Mouse (Mus musculus) heart, postnatal 0 days (tissue): ENCODE measurements at regions not wholly inside any gene's neighbourhood (a gene's known extent, or its start where the extent isn't known, plus 50 kb on each side); places are given as distances from the start of the nearest gene placed in this dataset.

ENCODE experiments used
- CTCF ChIP-seq: IDR thresholded peaks from 2 replicates; pipeline ENCODE4 v1.5.1; 2016; ENCODE audit warnings: antibody characterized with exemption, control low read depth, low read depth
- EP300 ChIP-seq: IDR thresholded peaks from 2 replicates; pipeline ENCODE4 v1.6.1; 2016; ENCODE audit warnings: antibody characterized with exemption, low read depth

GRCm38 (mm10) chr11:57416011-57416410 is 102.4 kb downstream of the Fam114a2 start:
- TF ChIP-seq CTCF (no peak), EP300 (no peak)
